In the genomic region with DNA sequence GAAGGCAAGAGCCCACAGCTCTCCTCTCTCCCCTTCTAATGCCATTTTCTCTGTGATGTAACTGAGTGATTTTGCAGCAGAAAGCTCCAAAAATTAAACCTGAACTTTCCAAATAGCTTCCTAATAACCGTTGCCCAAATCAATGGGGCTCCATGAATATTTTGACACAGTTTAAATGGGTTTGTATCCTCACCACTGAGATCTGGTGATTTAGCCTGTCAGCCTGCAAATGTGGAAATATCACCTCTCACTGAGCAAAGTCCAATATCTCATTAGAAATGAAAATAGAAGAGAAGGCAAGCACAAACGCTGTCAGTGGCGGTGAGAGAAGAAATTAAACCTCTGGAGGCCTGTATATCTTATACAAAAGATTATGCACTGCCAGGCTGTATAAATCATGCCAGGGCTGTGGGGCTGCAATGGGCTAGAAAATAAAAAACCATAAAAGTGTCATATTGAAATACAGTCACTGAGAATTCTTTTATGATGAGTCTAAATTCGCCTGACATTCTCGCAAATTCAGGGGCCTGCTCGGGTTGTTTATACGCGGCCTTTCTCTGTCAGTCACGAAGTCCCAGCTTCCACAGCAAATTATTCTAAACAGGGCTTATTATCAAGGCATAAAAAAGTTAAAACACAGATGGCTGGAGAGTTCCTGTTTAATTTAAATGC, we compare ENCODE assay signal across 12 mouse cellular contexts.
A peak's percentile ranks its signal among the peaks of the same experiment; 100 is the strongest.
DNase-seq lines count a peak whose midpoint lies in the region; ATAC-seq and TF ChIP-seq lines count a peak whose summit lies in the region.
"Had no signal": no experiment of that assay in that cellular context is flagged by ENCODE, and none has a peak within 500 bp of the region (broad histone marks: within the 10 kb centered on the region; RNA-seq: fewer than 3 reads in every experiment).

No protein-coding gene starts in this region.

- H3K27me3 ChIP-seq in liver, adult 2 months (ENCODE audit: control insufficient read depth, insufficient read depth, low read length): no peaks in the 10 kb centered on the region
- no peaks in the 10 kb centered on the region for H3K27me3 ChIP-seq in liver, embryonic 12.5 days (replicated peaks)
- no peaks in the 10 kb centered on the region for H3K27me3 ChIP-seq in hindbrain, embryonic 15.5 days
- no peaks in the 10 kb centered on the region for H3K27me3 ChIP-seq in myocyte (ENCODE audit: control insufficient read depth, insufficient read depth, insufficient read length)
- H3K27me3 ChIP-seq: heart, embryonic 15.5 days; stomach, embryonic 15.5 days had no signal

- no peak overlapping the region for H3K4me2 ChIP-seq in liver, embryonic 12.5 days
- H3K4me2 ChIP-seq in hindbrain, embryonic 15.5 days: no peak overlapping the region
- peak overlapping the region; percentile 49 for H3K4me2 ChIP-seq in myocyte (ENCODE audit: low read depth)
- H3K4me2 ChIP-seq: heart, embryonic 15.5 days; limb, embryonic 13.5 days; stomach, embryonic 15.5 days had no signal

- DNase-seq in embryo, embryonic 11 days: peak; percentile 34
- DNase-seq in embryo, embryonic 10 days (ENCODE audit: low spot score): no peak
- DNase-seq in liver, adult 2 months (ENCODE audit: extremely low read depth, low read depth, low spot score): peak; percentile 84
- no peak for DNase-seq in lung, postnatal 10 days
- no peak for DNase-seq in yolk sac, embryonic 10.5 days (ENCODE audit: low spot score)
- DNase-seq: thymus, postnatal 25 days had no signal

- H3K4me1 ChIP-seq in liver, adult 2 months (ENCODE audit: control insufficient read depth, insufficient read depth, low read length): peaks cover 7% of the 10 kb centered on the region
- H3K4me1 ChIP-seq in liver, embryonic 12.5 days: no peaks in the 10 kb centered on the region; the same call in 1 of the 2 replicates
- peaks cover 22% of the 10 kb centered on the region for H3K4me1 ChIP-seq in hindbrain, embryonic 15.5 days (replicated peaks)

- H3K9ac ChIP-seq in liver, adult 2 months (ENCODE audit: low read depth, low read length): no peak overlapping the region
- H3K9ac ChIP-seq in liver, embryonic 12.5 days: no peak overlapping the region
- peak overlapping the region; percentile 4; the same call in 1 of the 2 replicates for H3K9ac ChIP-seq in hindbrain, embryonic 15.5 days
- H3K9ac ChIP-seq: heart, embryonic 15.5 days; limb, embryonic 13.5 days; stomach, embryonic 15.5 days had no signal

- 65% methylated on average over 9 of the region's 9 CpGs for WGBS in liver, adult 2 months
- WGBS in liver, embryonic 12.5 days (ENCODE audit: insufficient replicate concordance): 74% methylated on average over 9 of the region's 9 CpGs
- 37% methylated on average over 9 of the region's 9 CpGs for WGBS in hindbrain, embryonic 15.5 days

- H3K79me2 ChIP-seq in liver, adult 2 months (ENCODE audit: control insufficient read depth, insufficient read depth, low read length): no peaks in the 10 kb centered on the region
- H3K79me2 ChIP-seq in myocyte (ENCODE audit: control insufficient read depth, insufficient read depth): no peaks in the 10 kb centered on the region

- H3K4me3 ChIP-seq in liver, adult 2 months (ENCODE audit: insufficient read depth, low read depth, low read length): no peak overlapping the region
- H3K4me3 ChIP-seq in liver, embryonic 12.5 days: no peak overlapping the region
- H3K4me3 ChIP-seq in hindbrain, embryonic 15.5 days: no peak overlapping the region
- no peak overlapping the region for H3K4me3 ChIP-seq in myocyte
- H3K4me3 ChIP-seq: heart, embryonic 15.5 days; limb, embryonic 13.5 days; stomach, embryonic 15.5 days had no signal

- no peaks in the 10 kb centered on the region for H3K9me3 ChIP-seq in liver, embryonic 12.5 days (replicated peaks)
- H3K9me3 ChIP-seq in hindbrain, embryonic 15.5 days: no peaks in the 10 kb centered on the region
- H3K9me3 ChIP-seq: heart, embryonic 15.5 days; limb, embryonic 13.5 days; stomach, embryonic 15.5 days had no signal

- H3K36me3 ChIP-seq in liver, adult 2 months (ENCODE audit: control insufficient read depth, insufficient read depth, low read length): no peaks in the 10 kb centered on the region
- no peaks in the 10 kb centered on the region for H3K36me3 ChIP-seq in liver, embryonic 12.5 days
- H3K36me3 ChIP-seq in hindbrain, embryonic 15.5 days: no peaks in the 10 kb centered on the region
- H3K36me3 ChIP-seq in myocyte (ENCODE audit: control insufficient read depth, insufficient read depth): no peaks in the 10 kb centered on the region
- H3K36me3 ChIP-seq: heart, embryonic 15.5 days; limb, embryonic 13.5 days; stomach, embryonic 15.5 days had no signal

- no peak for TF ChIP-seq CTCF in liver, adult 2 months (IDR thresholded peaks at IDR 0.05; ENCODE audit: low read depth, low read length)

- H3ac ChIP-seq in myocyte (ENCODE audit: control insufficient read depth, insufficient read length): no peak overlapping the region

- ATAC-seq in liver, embryonic 12.5 days: no peak
- peak; percentile 34; the same call in 1 of the 2 replicates for ATAC-seq in hindbrain, embryonic 15.5 days (ENCODE audit: low FRiP score, low read depth)

- no peak for TF ChIP-seq POLR2A in liver, adult 2 months (IDR thresholded peaks at IDR 0.05; ENCODE audit: extremely low read depth, insufficient read depth, low read length)
- TF ChIP-seq POLR2A in myocyte (IDR thresholded peaks at IDR 0.05; ENCODE audit: insufficient read length, low read depth): no peak

- no peak overlapping the region; the same call in 1 of the 2 replicates for H3K27ac ChIP-seq in liver, adult 2 months (replicated peaks; ENCODE audit: insufficient read depth, low read depth, low read length)
- H3K27ac ChIP-seq in liver, embryonic 12.5 days: no peak overlapping the region
- peak overlapping the region; percentile 35 for H3K27ac ChIP-seq in hindbrain, embryonic 15.5 days (replicated peaks)
- H3K27ac ChIP-seq: heart, embryonic 15.5 days; stomach, embryonic 15.5 days had no signal

TF ChIP-seq in myocyte, 11 proteins besides CTCF, POLR2A, EP300 and RAD21:
- 0 out of 2 replicates have a peak, but pooled peaks have one; percentile 4 for TF ChIP-seq CEBPB (IDR thresholded peaks at IDR 0.05; ENCODE audit: insufficient read depth, poor library complexity, severe bottlenecking)
- no peak for TF ChIP-seq POLR2AphosphoS2 (IDR thresholded peaks at IDR 0.05; ENCODE audit: insufficient read length, low read depth)
TF ChIP-seq in myocyte: peak in this region for 1.

Comparison
In these comparisons a context has a peak if more than half of its experiments do, and no peak if none do; other contexts are left out.
1. DNase-seq: peak in embryo, embryonic 11 days (single experiment) and liver, adult 2 months (single experiment); none in embryo, embryonic 10 days (single experiment), lung, postnatal 10 days (single experiment) and yolk sac, embryonic 10.5 days (single experiment).